Mouse (Mus musculus): ENCODE measurements around the gene Msto1.
"Not testable (repeated sequence)": the region's sequence is repeated elsewhere in the genome, so short reads cannot be mapped to it uniquely, and the experiment has no call there.

DNA sequence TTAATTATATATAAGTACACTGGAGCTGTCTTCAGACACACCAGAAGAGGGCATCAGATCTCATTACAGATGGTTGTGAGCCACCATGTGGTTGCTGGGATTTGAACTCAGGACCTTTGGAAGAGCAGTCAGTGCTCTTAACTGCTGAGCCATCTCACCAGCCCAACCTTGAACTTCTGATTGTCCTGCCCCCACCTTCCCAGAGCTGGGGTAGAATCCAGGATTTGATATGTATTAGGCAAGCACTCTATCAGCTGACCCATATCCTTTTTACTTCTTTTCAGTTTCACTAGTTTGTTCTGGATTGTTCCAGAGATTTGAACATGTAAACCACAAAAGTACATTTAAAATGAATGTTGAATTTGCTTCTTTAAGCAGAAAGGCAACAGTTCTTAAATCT lies 49.4 kb upstream of the Msto1 start:
- not testable (repeated sequence) for TF ChIP-seq CTCF (conservative IDR thresholded peaks at IDR 0.05; ENCODE audit: low read length); NANOG (IDR thresholded peaks at IDR 0.05; ENCODE audit: borderline replicate concordance, low read length)

Data from E14TG2a.4 (cell line).